Mouse (Mus musculus): ENCODE data around the gene Zfp322a. TPM values are rescaled to one million over a fixed set of nuclear protein-coding genes. Genes with fewer than 3 reads are reported as not detected.
"Not testable (repeated sequence)": the region's sequence is repeated elsewhere in the genome, so short reads cannot be mapped to it uniquely, and the experiment has no call there.

The Zfp322a gene
- polyA plus RNA-seq, 1 experiment = 2.6 TPM

DNA sequence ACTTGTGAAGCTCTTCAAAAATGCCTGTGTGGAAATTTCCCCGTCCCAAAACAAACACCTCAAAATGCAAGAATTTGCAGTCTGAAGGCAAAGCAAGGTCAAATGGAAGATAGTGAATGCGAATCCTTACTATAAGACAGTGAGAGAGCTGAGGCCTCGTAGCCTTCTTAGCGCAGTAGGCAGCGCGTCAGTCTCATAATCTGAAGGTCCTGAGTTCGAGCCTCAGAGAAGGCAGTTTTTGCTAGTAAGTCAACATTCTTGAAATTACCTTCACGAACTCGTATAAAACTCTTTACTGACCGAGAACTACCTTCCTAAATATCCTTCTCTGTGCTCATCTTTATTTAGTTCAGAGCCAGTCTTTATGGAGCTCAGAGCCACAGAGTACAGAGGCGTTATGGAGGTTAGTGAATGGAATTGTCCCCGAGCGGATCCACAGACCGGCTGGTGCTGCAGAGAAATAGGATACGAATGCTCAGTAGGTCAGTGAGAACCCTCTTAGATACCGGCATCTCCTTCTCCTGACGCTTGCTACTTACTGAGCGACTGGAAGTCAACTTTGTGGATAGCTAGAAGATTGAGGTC lies 51.6 kb downstream of the Zfp322a start:
- DNase-seq (ENCODE audit: low read depth) = no peak

DNA sequence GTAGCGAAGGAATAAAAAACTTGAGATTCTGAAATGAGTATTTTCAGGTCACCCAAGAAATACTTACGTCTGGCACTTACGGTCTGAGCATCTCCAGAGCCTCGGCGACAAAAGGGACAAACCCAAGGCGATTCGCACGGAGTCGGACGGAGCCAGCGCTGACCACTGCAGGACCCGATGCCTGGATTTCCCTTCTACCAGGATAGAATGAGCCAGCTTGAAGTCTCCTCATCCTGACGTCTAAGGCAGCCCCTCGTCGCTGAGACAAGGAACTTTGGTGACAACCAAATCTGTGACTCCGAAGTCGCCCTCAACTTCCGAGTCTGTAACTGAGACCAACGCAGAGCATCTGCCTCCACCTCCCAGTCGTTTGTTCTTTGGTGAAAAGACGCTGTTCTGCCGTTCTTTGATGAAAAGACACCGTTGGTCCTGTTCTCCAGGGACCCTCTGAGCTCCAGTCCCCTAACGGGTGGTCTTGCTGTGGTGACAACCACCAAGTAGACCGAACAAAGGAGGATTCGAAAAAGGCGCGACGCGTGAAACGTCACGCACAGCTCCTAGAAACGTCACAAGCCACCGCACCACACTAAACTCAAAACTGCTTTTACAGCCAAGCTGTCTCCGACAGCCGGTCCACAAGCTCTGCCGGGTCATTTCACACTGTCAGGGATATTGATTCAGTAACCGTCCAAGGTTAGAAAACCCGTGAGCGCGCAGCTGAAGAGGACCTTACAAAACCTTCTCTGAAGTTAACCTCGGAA lies 55.9 kb downstream of the Zfp322a start:
- DNase-seq (ENCODE audit: low read depth) = no peak

DNA sequence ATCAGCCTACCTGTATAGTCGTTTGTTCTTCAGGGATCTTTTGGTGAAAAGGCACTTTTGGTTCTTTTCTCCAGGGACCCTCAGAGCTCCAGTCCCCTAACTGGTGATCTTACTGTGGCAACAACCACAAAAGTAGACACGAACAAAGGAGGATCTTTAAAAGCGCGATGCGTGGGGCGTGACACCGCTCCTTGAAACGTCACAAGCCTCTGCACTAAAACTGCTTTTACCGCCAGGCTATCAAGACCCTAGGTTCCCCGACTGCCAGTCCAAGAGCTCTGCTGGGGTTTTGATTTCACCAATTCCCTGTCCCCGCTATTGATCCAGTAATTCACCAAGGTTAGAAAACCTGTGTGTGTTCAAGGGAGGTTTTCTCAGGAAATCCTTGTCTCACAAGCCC lies 59.0 kb downstream of the Zfp322a start:
- DNase-seq (ENCODE audit: low read depth) = no peak

DNA sequence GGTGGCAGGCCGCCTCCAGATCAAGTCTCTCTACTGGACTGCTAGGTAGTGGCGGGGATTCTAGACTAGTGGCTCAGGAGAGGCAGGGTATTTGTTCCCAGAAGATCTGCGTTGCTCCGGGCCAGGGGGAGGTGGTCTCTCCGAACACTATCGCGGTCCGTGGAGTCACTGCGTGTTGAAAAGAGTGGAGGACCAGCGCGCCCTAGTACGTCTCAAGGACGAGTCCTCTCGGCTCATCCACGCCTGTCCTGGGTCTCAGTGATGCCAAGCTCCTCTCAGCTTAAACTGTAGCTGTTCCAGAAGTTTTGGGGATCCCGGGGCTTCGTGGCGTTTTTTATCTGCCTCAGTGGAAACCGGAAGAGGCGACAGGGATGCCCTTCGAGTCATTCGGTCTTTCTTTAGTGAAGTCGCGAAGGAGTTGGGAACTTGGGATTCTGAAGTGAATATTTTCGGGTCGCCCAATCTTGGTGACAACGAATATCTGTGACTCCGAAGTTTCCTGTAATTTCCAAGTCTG lies 59.5 kb downstream of the Zfp322a start:
- no peak for DNase-seq (ENCODE audit: low read depth)

DNA sequence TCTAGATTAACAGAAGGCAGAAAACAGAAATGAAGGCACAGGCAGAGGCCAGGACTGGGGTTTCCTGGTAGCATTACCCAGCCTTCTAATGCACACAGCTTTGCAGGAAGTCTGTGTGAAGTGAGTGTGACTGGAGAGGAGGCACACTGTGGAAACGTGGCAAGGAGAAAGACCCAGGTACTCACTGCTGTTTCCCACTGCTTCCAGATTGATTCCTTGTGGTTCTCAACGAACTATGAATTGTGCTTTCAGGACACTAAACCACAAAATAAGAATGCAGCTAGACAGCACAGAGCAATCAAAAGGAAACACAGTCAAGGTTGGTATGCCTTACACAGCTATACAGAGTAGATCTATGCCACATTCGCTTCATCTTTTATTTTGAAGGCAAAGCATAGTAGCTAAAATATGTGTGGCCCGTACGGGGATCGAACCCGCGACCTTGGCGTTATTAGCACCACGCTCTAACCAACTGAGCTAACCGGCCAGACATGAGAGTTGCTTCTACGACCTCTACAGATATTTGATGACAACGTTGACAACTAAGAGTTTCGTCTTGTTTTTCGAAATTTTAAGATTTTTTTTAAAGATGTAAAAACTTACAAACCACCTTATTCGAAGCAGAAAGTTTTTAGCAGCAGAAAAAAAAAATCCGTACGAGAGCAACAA lies 60.2 kb downstream of the Zfp322a start:
- DNase-seq (ENCODE audit: low read depth) = not testable (repeated sequence)

DNA sequence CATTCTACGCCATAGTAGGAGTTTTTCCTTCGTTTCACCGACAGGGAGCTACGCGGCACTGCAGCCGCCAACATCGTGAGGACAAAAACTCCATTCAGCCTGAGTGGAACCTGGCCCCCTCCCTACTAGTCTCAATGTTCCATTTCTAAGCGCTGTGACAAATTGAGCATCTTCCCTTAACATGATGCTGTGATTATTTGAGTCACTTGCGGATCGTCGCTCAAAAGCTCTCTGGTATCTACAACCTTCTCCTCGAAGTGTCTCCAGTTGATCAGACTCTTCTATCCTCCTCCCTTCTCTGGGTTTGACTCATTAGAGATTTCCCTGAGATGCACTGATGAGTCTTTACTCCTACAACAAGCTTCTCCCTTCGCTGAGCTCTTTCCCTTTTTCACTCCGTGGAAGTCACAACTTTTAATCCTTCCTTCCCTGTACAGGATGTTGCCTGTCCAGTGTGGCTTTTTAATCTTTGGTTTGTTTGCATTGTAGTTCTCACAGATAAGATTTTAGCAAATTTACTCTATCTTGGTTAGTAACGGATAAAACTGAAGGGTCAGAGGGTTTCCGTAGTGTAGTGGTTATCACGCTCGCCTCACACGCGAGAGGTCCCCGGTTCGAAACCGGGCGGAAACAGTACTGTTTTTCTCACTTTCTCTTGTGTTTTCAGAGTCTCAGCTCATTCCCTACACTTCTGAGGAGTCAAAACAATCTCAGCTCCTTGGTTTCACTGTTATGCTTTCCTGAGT lies 61.8 kb downstream of the Zfp322a start:
- no peak for DNase-seq (ENCODE audit: low read depth)

DNA sequence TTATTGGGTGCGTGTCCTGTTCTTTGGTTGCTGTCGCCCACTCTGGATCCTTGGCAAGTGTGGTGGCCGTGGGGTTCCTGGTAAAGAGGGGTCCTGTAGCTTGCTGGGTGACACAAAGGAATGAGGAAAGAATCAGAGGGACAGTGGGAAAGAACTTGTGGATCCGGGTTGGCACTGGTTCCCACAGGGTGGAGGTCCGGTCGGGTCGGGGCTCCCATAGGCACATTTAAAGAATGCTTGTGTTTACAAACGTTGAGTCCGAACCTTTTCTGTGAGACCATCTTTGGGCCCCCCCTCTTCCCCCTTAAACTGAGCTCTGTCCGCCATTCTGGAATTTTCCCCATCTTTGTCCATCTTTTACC lies 62.3 kb downstream of the Zfp322a start:
- DNase-seq (ENCODE audit: low read depth) = no peak

Other genes with a start within 250 kb of the Zfp322a start
- gene Vmn1r218, start 236.1 kb downstream of the Zfp322a start, polyA plus RNA-seq (2012; rRNA removed) = not detected in 2 replicates
- not detected in 2 replicates for gene Vmn1r219, start 209.9 kb downstream of the Zfp322a start, polyA plus RNA-seq (2012; rRNA removed)
- not detected in 2 replicates for gene Vmn1r220, start 181.2 kb downstream of the Zfp322a start, polyA plus RNA-seq (2012; rRNA removed)
- not detected in 2 replicates for gene Vmn1r221, start 155.1 kb downstream of the Zfp322a start, polyA plus RNA-seq (2012; rRNA removed)
- gene Vmn1r222, start 133.3 kb downstream of the Zfp322a start, polyA plus RNA-seq (2012; rRNA removed) = not detected in 2 replicates
- not detected in 2 replicates for gene Vmn1r223, start 122.1 kb downstream of the Zfp322a start, polyA plus RNA-seq (2012; rRNA removed)
- gene Abt1, start 54.7 kb upstream of the Zfp322a start, polyA plus RNA-seq (2012; rRNA removed) = 3.8 and 3.9 TPM in 2 replicates
- 0.09 TPM in 1 of 2 replicates, not detected in the other for gene Btn1a1, start 96.7 kb upstream of the Zfp322a start, polyA plus RNA-seq (2012; rRNA removed)
- gene Btn2a2, start 119.6 kb upstream of the Zfp322a start, polyA plus RNA-seq (2012; rRNA removed) = 0.09 TPM in 1 of 2 replicates, not detected in the other
- 50.9 and 92.4 TPM in 2 replicates for gene Hist1h4h, start 161.8 kb upstream of the Zfp322a start, polyA plus RNA-seq (2012; rRNA removed)
- gene Hist1h2af, start 164.7 kb upstream of the Zfp322a start, polyA plus RNA-seq (2012; rRNA removed) = 20.4 and 27.6 TPM in 2 replicates
- 1.5 and 2.8 TPM in 2 replicates for gene Hist1h3g, start 166.2 kb upstream of the Zfp322a start, polyA plus RNA-seq (2012; rRNA removed)
- gene Hist1h2bh, start 174.2 kb upstream of the Zfp322a start, polyA plus RNA-seq (2012; rRNA removed) = 0.61 and 0.81 TPM in 2 replicates
- 1.9 and 2.1 TPM in 2 replicates for gene Hist1h3f, start 174.8 kb upstream of the Zfp322a start, polyA plus RNA-seq (2012; rRNA removed)
- 3.9 and 8.5 TPM in 2 replicates for gene Hist1h4f, start 182.4 kb upstream of the Zfp322a start, polyA plus RNA-seq (2012; rRNA removed)
- 0.19 and 0.24 TPM in 2 replicates for gene Hist1h1d, start 184.1 kb upstream of the Zfp322a start, polyA plus RNA-seq (2012; rRNA removed)
- gene Hist1h3e, start 193.2 kb upstream of the Zfp322a start, polyA plus RNA-seq (2012; rRNA removed) = 11.9 and 13.2 TPM in 2 replicates
- gene Hist1h2ae, start 202.0 kb upstream of the Zfp322a start, polyA plus RNA-seq (2012; rRNA removed) = 0.49 and 1.3 TPM in 2 replicates
- gene Hist1h2bg, start 202.2 kb upstream of the Zfp322a start, polyA plus RNA-seq (2012; rRNA removed) = 18.7 and 22.4 TPM in 2 replicates
- 2.0 and 2.9 TPM in 2 replicates for gene Hist1h2bf, start 205.0 kb upstream of the Zfp322a start, polyA plus RNA-seq (2012; rRNA removed)
- gene Hist1h2ad, start 205.2 kb upstream of the Zfp322a start, polyA plus RNA-seq (2012; rRNA removed) = 1.3 and 2.0 TPM in 2 replicates
- 3.8 and 4.1 TPM in 2 replicates for gene Hist1h3d, start 206.6 kb upstream of the Zfp322a start, polyA plus RNA-seq (2012; rRNA removed)
- gene Hist1h4d, start 212.4 kb upstream of the Zfp322a start, polyA plus RNA-seq (2012; rRNA removed) = 6.9 and 9.6 TPM in 2 replicates